Mouse (Mus musculus) gastrocnemius, postnatal 14 days (tissue): ENCODE data around the gene Pole2. TPM values are rescaled to one million over a fixed set of nuclear protein-coding genes. Genes with fewer than 3 reads are reported as not detected.

ENCODE experiments used
- DNase-seq: peaks from one replicate; pipeline ENCODE4 v3.0.0; 2021; ENCODE audit warnings: mixed read lengths
- intact Hi-C: fragments of 180-260 bp; cut with DNase I; formaldehyde crosslinking; loops from one replicate; pipeline ENCODE4 v1.15.1; 2025; ENCODE audit warnings: low total_unique reads
- total RNA-seq, 2 experiments: library from RNA; stranded (reverse); gene quantifications; 2 replicates each; pipeline ENCODE4 v1.2.3; 2021

Pole2 gene
- total RNA-seq, 2 experiments from 2014 or later, result 0.80 to 1.7 TPM

- intact Hi-C loops, result loop anchor here (10.0 kb wide), 1 partner anchor 122 kb away; no protein-coding TSS in a partner anchor
- DNase-seq, result no peak
Measured at GRCm38 (mm10) chr12:69213186-69213777, 14.7 kb downstream of the Pole2 start.

GRCm38 (mm10) chr12:69211057-69211456, 16.9 kb downstream of the Pole2 start:
- no peak for DNase-seq
- intact Hi-C loops, result loop anchor here (10.0 kb wide), 1 partner anchor 124 kb away; no protein-coding TSS in a partner anchor

GRCm38 (mm10) chr12:69210056-69210979, 17.7 kb downstream of the Pole2 start:
- no peak for DNase-seq
- intact Hi-C loops, result loop anchor here (10.0 kb wide), 1 partner anchor 124 kb away; no protein-coding TSS in a partner anchor

- no peak for DNase-seq
- intact Hi-C loops, result no loop called here
Measured at GRCm38 (mm10) chr12:69208520-69208919, 19.5 kb downstream of the Pole2 start.

- no peak for DNase-seq
- intact Hi-C loops, result no loop called here
Measured at GRCm38 (mm10) chr12:69207926-69208325, 20.1 kb downstream of the Pole2 start.

GRCm38 (mm10) chr12:69207396-69207795, 20.6 kb downstream of the Pole2 start:
- DNase-seq, result no peak
- intact Hi-C loops, result no loop called here

- DNase-seq, result no peak
- intact Hi-C loops, result no loop called here
Measured at GRCm38 (mm10) chr12:69204052-69204833, 23.8 kb downstream of the Pole2 start, which contains the start of gene Gm49384. TSS of gene Gm49384 (minus strand) at chr12:69204267.

- no peak for DNase-seq
- intact Hi-C loops, result no loop called here
Measured at GRCm38 (mm10) chr12:69198985-69199384, 29.0 kb downstream of the Pole2 start.

- DNase-seq, result peak; percentile 56
- intact Hi-C loops, result no loop called here
Measured at GRCm38 (mm10) chr12:69198164-69198535, 29.8 kb downstream of the Pole2 start, which contains the start of gene Dnaaf2. TSS of gene Dnaaf2 (minus strand) at chr12:69198429.

GRCm38 (mm10) chr12:69197378-69198163, 30.4 kb downstream of the Pole2 start:
- intact Hi-C loops, result no loop called here

GRCm38 (mm10) chr12:69196444-69197377, 31.3 kb downstream of the Pole2 start, which contains the start of gene Gm49383:
TSS of gene Gm49383 (minus strand) at chr12:69197104.
- peak; percentile 70 for DNase-seq
- intact Hi-C loops, result no loop called here

More at GRCm38 (mm10) chr12:69197378-69198163, 30.4 kb downstream of the Pole2 start:
- peak; percentile 64 for DNase-seq

GRCm38 (mm10) chr12:69192637-69193036, 35.4 kb downstream of the Pole2 start:
- intact Hi-C loops, result no loop called here
- DNase-seq, result no peak

- intact Hi-C loops, result no loop called here
- no peak for DNase-seq
Measured at GRCm38 (mm10) chr12:69191396-69191795, 36.6 kb downstream of the Pole2 start.

GRCm38 (mm10) chr12:69190522-69190921, 37.5 kb downstream of the Pole2 start:
- no peak for DNase-seq

GRCm38 (mm10) chr12:69190074-69190473, 37.9 kb downstream of the Pole2 start:
- no peak for DNase-seq
- intact Hi-C loops, result no loop called here

More at GRCm38 (mm10) chr12:69190522-69190921, 37.5 kb downstream of the Pole2 start:
- intact Hi-C loops, result no loop called here

- intact Hi-C loops, result loop anchor here (10.0 kb wide), 1 partner anchor 408 kb away; no protein-coding TSS in a partner anchor
- no peak for DNase-seq
Measured at GRCm38 (mm10) chr12:69186811-69187471, 41.1 kb downstream of the Pole2 start.

GRCm38 (mm10) chr12:69185371-69185770, 42.6 kb downstream of the Pole2 start:
- intact Hi-C loops, result loop anchor here (10.0 kb wide), 1 partner anchor 409 kb away; no protein-coding TSS in a partner anchor
- DNase-seq, result no peak
